Mouse (Mus musculus) cerebellum, adult 2 months (tissue): ENCODE measurements at regions not wholly inside any gene's neighbourhood (a gene's known extent, or its start where the extent isn't known, plus 50 kb on each side); places are given as distances from the start of the nearest gene placed in this dataset.

Experiments
- DNase-seq, 2 experiments: peaks; one replicate each; pipeline ENCODE4 v3.0.0; 2021
- H3K27ac ChIP-seq: fragments of 200-500 bp; 2 replicates; pipeline ENCODE4 v1.5.1; 2012; ENCODE audit warnings: low read length, control low read depth, inconsistent platforms; ENCODE audit not compliant: insufficient read depth
- H3K27me3 ChIP-seq: fragments of 200-500 bp; 2 replicates; pipeline ENCODE4 v1.6.1; 2012; ENCODE audit warnings: inconsistent platforms, mild to moderate bottlenecking, low read length, moderate library complexity; ENCODE audit not compliant: control insufficient read depth, insufficient read depth
- H3K4me1 ChIP-seq: fragments of 200-500 bp; 2 replicates; pipeline ENCODE4 v1.6.1; 2011; ENCODE audit warnings: low read length; ENCODE audit not compliant: control insufficient read depth, insufficient read depth
- H3K4me3 ChIP-seq: fragments of 200-500 bp; replicated peaks from 2 replicates; pipeline ENCODE3; 2011; ENCODE audit warnings: mild to moderate bottlenecking, low read depth, low read length, control low read depth; ENCODE audit not compliant: insufficient read depth
- CTCF ChIP-seq: fragments of 200-500 bp; IDR thresholded peaks from 2 replicates; pipeline ENCODE4 v1.5.1; 2011; ENCODE audit warnings: low read depth, mild to moderate bottlenecking, control low read depth, low read length, moderate library complexity, borderline replicate concordance; ENCODE audit not compliant: insufficient read depth
- POLR2A ChIP-seq: fragments of 200-500 bp; IDR thresholded peaks from 2 replicates; pipeline ENCODE4 v1.6.1; 2011; ENCODE audit warnings: low read length, control low read depth, borderline replicate concordance; ENCODE audit not compliant: insufficient read depth
- WGBS: fragments of 180-500 bp; shearing (Covaris S2); methylation state at CpG from one replicate; pipeline ENCODE4 v1.1.7; 2018; 5-methylcytosine and 5-hydroxymethylcytosine counted together

- no peaks in the 10 kb centered on the region for H3K27me3 ChIP-seq
- H3K4me1 ChIP-seq = peaks cover 5% of the 10 kb centered on the region; the same call in 1 of the 2 replicates
- 70% methylated on average over 3 of the region's 3 CpGs for WGBS
- DNase-seq = no peak
- H3K27ac ChIP-seq = no peak overlapping the region
- no peak overlapping the region for H3K4me3 ChIP-seq
- no peak for TF ChIP-seq POLR2A
- TF ChIP-seq CTCF = no peak
Measured at GRCm38 (mm10) chr4:55176026-55176425, 173.8 kb upstream of the Rad23b start.

GRCm38 (mm10) chr4:55179456-55179855 is 170.4 kb upstream of the Rad23b start:
- WGBS = 93% methylated on average over 2 of the region's 2 CpGs

GRCm38 (mm10) chr4:55183519-55183918 is 166.3 kb upstream of the Rad23b start:
- Histone ChIP-seq H3K4me3 (no peak overlapping the region), H3K4me1 (no peaks in the 10 kb centered on the region), H3K27me3 (no peaks in the 10 kb centered on the region), H3K27ac (no peak overlapping the region)
- DNase-seq = no peak
- 22% methylated on average over 3 of the region's 3 CpGs for WGBS
- no peak for TF ChIP-seq CTCF

More at GRCm38 (mm10) chr4:55179456-55179855, 170.4 kb upstream of the Rad23b start:
- Histone ChIP-seq H3K4me3 (no peak overlapping the region), H3K27me3 (no peaks in the 10 kb centered on the region), H3K27ac (no peak overlapping the region), H3K4me1 (no peaks in the 10 kb centered on the region)
- DNase-seq = no peak
- TF ChIP-seq POLR2A = no peak
- TF ChIP-seq CTCF = no peak

GRCm38 (mm10) chr4:55188716-55189115 is 161.1 kb upstream of the Rad23b start:
- Histone ChIP-seq H3K27ac (no peak overlapping the region), H3K27me3 (no peaks in the 10 kb centered on the region), H3K4me3 (no peak overlapping the region), H3K4me1 (no peaks in the 10 kb centered on the region)
- 34% methylated on average over 7 of the region's 7 CpGs for WGBS
- TF ChIP-seq POLR2A (no peak), CTCF (no peak)
- no peak for DNase-seq

GRCm38 (mm10) chr4:55190586-55190985 is 159.3 kb upstream of the Rad23b start:
- TF ChIP-seq CTCF (no peak), POLR2A (no peak)
- DNase-seq = no peak
- no peak overlapping the region for H3K4me3 ChIP-seq
- WGBS = 85% methylated on average over 6 of the region's 6 CpGs
- no peaks in the 10 kb centered on the region for H3K27me3 ChIP-seq
- H3K27ac ChIP-seq = no peak overlapping the region
- H3K4me1 ChIP-seq = no peaks in the 10 kb centered on the region

- WGBS = 93% methylated on average over 1 of the region's 1 CpGs
- no peak for TF ChIP-seq POLR2A
- TF ChIP-seq CTCF = no peak
- H3K27ac ChIP-seq = no peak overlapping the region
Measured at GRCm38 (mm10) chr4:55194061-55194460, 155.8 kb upstream of the Rad23b start.

GRCm38 (mm10) chr4:55194552-55194951 is 155.3 kb upstream of the Rad23b start:
- no peak for DNase-seq
- TF ChIP-seq CTCF (no peak), POLR2A (no peak)
- H3K4me3 ChIP-seq = no peak overlapping the region
- H3K27me3 ChIP-seq = no peaks in the 10 kb centered on the region
- WGBS = 67% methylated on average over 4 of the region's 4 CpGs
- H3K27ac ChIP-seq = no peak overlapping the region
- no peaks in the 10 kb centered on the region for H3K4me1 ChIP-seq

More at GRCm38 (mm10) chr4:55194061-55194460, 155.8 kb upstream of the Rad23b start:
- no peaks in the 10 kb centered on the region for H3K27me3 ChIP-seq
- H3K4me3 ChIP-seq = no peak overlapping the region
- H3K4me1 ChIP-seq = no peaks in the 10 kb centered on the region
- DNase-seq = no peak

- DNase-seq = no peak
- Histone ChIP-seq H3K4me1 (no peaks in the 10 kb centered on the region), H3K27me3 (no peaks in the 10 kb centered on the region; the same call in 1 of the 2 replicates), H3K4me3 (no peak overlapping the region), H3K27ac (no peak overlapping the region)
- no peak for TF ChIP-seq CTCF
- no peak for TF ChIP-seq POLR2A
- WGBS = 55% methylated on average over 20 of the region's 20 CpGs
Measured at GRCm38 (mm10) chr4:55203731-55204710, 145.8 kb upstream of the Rad23b start.
